Mouse (Mus musculus) hindbrain, embryonic 14.5 days (tissue): ENCODE measurements around the gene Ulk1. TPM values are rescaled to one million over a fixed set of nuclear protein-coding genes. Genes with fewer than 3 reads are reported as not detected.
"Not testable (repeated sequence)": the region's sequence is repeated elsewhere in the genome, so short reads cannot be mapped to it uniquely, and the experiment has no call there.

Experiments
- ATAC-seq: fragments of 200-750 bp; cut with Nextera tagmentation; 2 replicates; pipeline ENCODE4 v1.8.0; 2017; ENCODE audit warnings: moderate number of reproducible peaks, mild to moderate bottlenecking, moderate TSS enrichment, moderate library complexity; ENCODE audit not compliant: low FRiP score
- DNase-seq: peaks from one replicate; pipeline ENCODE4 v3.0.0-alpha.2; 2015; ENCODE audit warnings: low spot score
- H3K27ac ChIP-seq: fragments of 300-500 bp; sonication (generic); 2 replicates; pipeline ENCODE4 v1.5.1; 2014; ENCODE audit warnings: mild to moderate bottlenecking, moderate library complexity
- H3K27me3 ChIP-seq: fragments of 300-500 bp; sonication (generic); 2 replicates; pipeline ENCODE4 v1.6.1; 2014; ENCODE audit warnings: mild to moderate bottlenecking, low read length, mixed read lengths; ENCODE audit not compliant: control insufficient read depth, insufficient read depth
- H3K36me3 ChIP-seq: fragments of 300-500 bp; sonication (generic); replicated peaks from 2 replicates; pipeline ENCODE4 v1.6.1; 2014; ENCODE audit not compliant: control insufficient read depth, insufficient read depth
- H3K4me1 ChIP-seq: fragments of 300-500 bp; sonication (generic); replicated peaks from 2 replicates; pipeline ENCODE4 v1.6.1; 2014; ENCODE audit warnings: antibody characterized with exemption, low read length, mixed read lengths; ENCODE audit not compliant: control insufficient read depth, insufficient read depth
- H3K4me2 ChIP-seq: fragments of 300-500 bp; sonication (generic); replicated peaks from 2 replicates; pipeline ENCODE4 v1.6.1; 2014; ENCODE audit warnings: mild to moderate bottlenecking, moderate library complexity
- H3K4me3 ChIP-seq: fragments of 300-500 bp; sonication (generic); replicated peaks from 2 replicates; pipeline ENCODE4 v1.5.1; 2014; ENCODE audit warnings: mild to moderate bottlenecking, low read length
- H3K9ac ChIP-seq: fragments of 300-500 bp; sonication (generic); 2 replicates; pipeline ENCODE4 v1.6.1; 2014
- H3K9me3 ChIP-seq: fragments of 300-500 bp; sonication (generic); 2 replicates; pipeline ENCODE4 v1.6.1; 2016; ENCODE audit warnings: low read length; ENCODE audit not compliant: control insufficient read depth
- WGBS: fragments of 180-500 bp; shearing (Covaris S2); extraction: QIAGEN DNeasy Blood & Tissue Kit; methylation state at CpG from one replicate; pipeline ENCODE4 v1.1.7; 2014; 5-methylcytosine and 5-hydroxymethylcytosine counted together
- polyA plus RNA-seq: library from polyadenylated mRNA; unstranded; fragments of >200 nt; fragmentation: Nextera tagmentation; extraction: Ambion mirVana; gene quantifications from 2 replicates; pipeline ENCODE4 v1.2.1, GENCODE M21; 2014

The Ulk1 gene
- polyA plus RNA-seq, 1 experiment from 2014 or later = 49.6 TPM

GRCm38 (mm10) chr5:110838016-110838415 lies 28.1 kb upstream of the Ulk1 start:
- not testable (repeated sequence) for H3K9ac ChIP-seq, ATAC-seq, H3K27ac ChIP-seq, DNase-seq, H3K4me1 ChIP-seq, H3K4me3 ChIP-seq, H3K36me3 ChIP-seq, H3K4me2 ChIP-seq, H3K27me3 ChIP-seq, H3K9me3 ChIP-seq
- 90% methylated on average over 5 of the region's 5 CpGs for WGBS

- no peak for ATAC-seq
- no peak overlapping the region for H3K4me2 ChIP-seq
- H3K9ac ChIP-seq = no peak overlapping the region
- no peaks in the 10 kb centered on the region for H3K27me3 ChIP-seq
- H3K4me3 ChIP-seq = no peak overlapping the region
- no peaks in the 10 kb centered on the region for H3K9me3 ChIP-seq
- 32% methylated on average over 3 of the region's 3 CpGs for WGBS
- no peak overlapping the region for H3K27ac ChIP-seq
- peak; percentile 62 for DNase-seq
- H3K4me1 ChIP-seq = peaks cover 6% of the 10 kb centered on the region; the same call in 1 of the 2 replicates
- H3K36me3 ChIP-seq = no peaks in the 10 kb centered on the region
These were observed 26.1 kb upstream of the Ulk1 start for GRCm38 (mm10) chr5:110835959-110836358.

- no peaks in the 10 kb centered on the region for H3K36me3 ChIP-seq
- H3K27ac ChIP-seq = no peak overlapping the region
- 96% methylated on average over 5 of the region's 5 CpGs for WGBS
- no peaks in the 10 kb centered on the region for H3K27me3 ChIP-seq
- H3K4me1 ChIP-seq = no peaks in the 10 kb centered on the region
- H3K9ac ChIP-seq = no peak overlapping the region
- no peak overlapping the region for H3K4me3 ChIP-seq
- DNase-seq (no peak), ATAC-seq (no peak)
- no peaks in the 10 kb centered on the region for H3K9me3 ChIP-seq
- H3K4me2 ChIP-seq = no peak overlapping the region
These were observed 21.3 kb upstream of the Ulk1 start for GRCm38 (mm10) chr5:110831036-110831720.

- DNase-seq = no peak
- no peak overlapping the region for H3K4me3 ChIP-seq
- H3K27me3 ChIP-seq = no peaks in the 10 kb centered on the region
- no peaks in the 10 kb centered on the region for H3K36me3 ChIP-seq
- 96% methylated on average over 5 of the region's 5 CpGs for WGBS
- H3K9ac ChIP-seq = no peak overlapping the region
- no peaks in the 10 kb centered on the region for H3K9me3 ChIP-seq
- H3K4me2 ChIP-seq = no peak overlapping the region
- no peak overlapping the region for H3K27ac ChIP-seq
- ATAC-seq = no peak
- no peaks in the 10 kb centered on the region for H3K4me1 ChIP-seq
These were observed 17.7 kb upstream of the Ulk1 start for GRCm38 (mm10) chr5:110827576-110827975.

- no peak for ATAC-seq
These were observed 17.0 kb upstream of the Ulk1 start for GRCm38 (mm10) chr5:110826781-110827495.

GRCm38 (mm10) chr5:110824421-110824820 lies 14.5 kb upstream of the Ulk1 start:
- ATAC-seq = no peak
- Histone ChIP-seq H3K9me3 (no peaks in the 10 kb centered on the region), H3K4me3 (no peak overlapping the region), H3K4me2 (no peak overlapping the region), H3K27me3 (no peaks in the 10 kb centered on the region), H3K36me3 (no peaks in the 10 kb centered on the region), H3K9ac (no peak overlapping the region), H3K4me1 (no peaks in the 10 kb centered on the region), H3K27ac (no peak overlapping the region)
- DNase-seq = no peak
- WGBS = 91% methylated on average over 4 of the region's 4 CpGs

More at GRCm38 (mm10) chr5:110826781-110827495, 17.0 kb upstream of the Ulk1 start:
- 88% methylated on average over 8 of the region's 8 CpGs for WGBS
- Histone ChIP-seq H3K9ac (no peak overlapping the region), H3K9me3 (no peaks in the 10 kb centered on the region), H3K27me3 (no peaks in the 10 kb centered on the region), H3K4me1 (no peaks in the 10 kb centered on the region), H3K4me3 (no peak overlapping the region), H3K27ac (no peak overlapping the region), H3K4me2 (no peak overlapping the region), H3K36me3 (no peaks in the 10 kb centered on the region)
- no peak for DNase-seq

GRCm38 (mm10) chr5:110808821-110809666 lies 853 bp downstream of the Ulk1 start:
- Histone ChIP-seq H3K27ac (peak overlapping the region; percentile 85), H3K4me2 (peak overlapping the region; percentile 100), H3K9me3 (no peaks in the 10 kb centered on the region), H3K4me1 (peaks cover 30% of the 10 kb centered on the region), H3K27me3 (no peaks in the 10 kb centered on the region), H3K36me3 (peaks cover 19% of the 10 kb centered on the region; the same call in 1 of the 2 replicates), H3K9ac (peak overlapping the region; percentile 95), H3K4me3 (peak overlapping the region; percentile 88)
- ATAC-seq (peak; percentile 0; the same call in 1 of the 2 replicates), DNase-seq (no peak)
- 2% methylated on average over 27 of the region's 27 CpGs for WGBS

GRCm38 (mm10) chr5:110808061-110808631 lies 1.8 kb downstream of the Ulk1 start:
- peaks cover 21% of the 10 kb centered on the region; the same call in 1 of the 2 replicates for H3K36me3 ChIP-seq
- no peaks in the 10 kb centered on the region for H3K9me3 ChIP-seq
- 2% methylated on average over 14 of the region's 14 CpGs for WGBS
- H3K27ac ChIP-seq = no peak overlapping the region; the same call in 1 of the 2 replicates
- peak overlapping the region; percentile 100 for H3K4me2 ChIP-seq
- H3K27me3 ChIP-seq = no peaks in the 10 kb centered on the region
- peaks cover 30% of the 10 kb centered on the region for H3K4me1 ChIP-seq
- ATAC-seq = peak; percentile 39; the same call in 1 of the 2 replicates
- peak overlapping the region; percentile 88 for H3K4me3 ChIP-seq
- peak; percentile 78 for DNase-seq
- H3K9ac ChIP-seq = peak overlapping the region; percentile 95
